Mouse (Mus musculus): ENCODE data around the gene Scgn. TPM values are rescaled to one million over a fixed set of nuclear protein-coding genes. Genes with fewer than 3 reads are reported as not detected.
A peak's percentile ranks its signal among the peaks of the same experiment; 100 is the strongest.

Gene Scgn
- polyA plus RNA-seq, 1 experiment from 2014 or later = not detected

DNA sequence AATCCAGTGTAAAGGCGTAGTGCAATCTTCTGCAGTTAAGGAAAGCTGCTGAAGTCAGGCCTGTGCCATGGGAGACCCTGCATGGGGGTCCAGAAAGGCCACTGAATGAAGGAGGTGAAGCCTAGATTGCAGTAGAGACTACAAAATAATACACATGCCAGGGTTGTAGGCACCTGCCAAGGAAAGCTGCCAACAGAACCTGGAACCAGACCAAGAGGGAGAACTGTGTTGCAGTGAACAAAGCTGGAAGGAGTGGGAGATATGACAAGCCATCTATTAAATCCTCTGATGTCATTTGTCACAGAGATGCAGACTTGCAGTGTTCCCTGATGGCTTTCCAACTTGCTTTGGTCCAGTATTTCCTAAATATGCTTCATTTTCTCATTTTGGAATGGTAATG, 52.3 kb downstream of the Scgn start:
- Histone ChIP-seq H3K27ac (ENCODE audit: poor library complexity, severe bottlenecking) (no peak overlapping the region), H3K27me3 (replicated peaks) (peaks cover 1% of the 10 kb centered on the region; the same call in 1 of the 2 replicates), H3K36me3 (no peaks in the 10 kb centered on the region), H3K9me3 (replicated peaks) (0 out of 2 replicates have a peak, but pooled peaks cover 5% of the 10 kb centered on the region), H3K4me3 (no peak overlapping the region), H3K9ac (no peak overlapping the region), H3K4me2 (no peak overlapping the region), H3K4me1 (replicated peaks) (peaks cover 8% of the 10 kb centered on the region)
- 86% methylated on average over 1 of the region's 1 CpGs for WGBS
- ATAC-seq (ENCODE audit: insufficient number of reproducible peaks, low FRiP score) = no peak

DNA sequence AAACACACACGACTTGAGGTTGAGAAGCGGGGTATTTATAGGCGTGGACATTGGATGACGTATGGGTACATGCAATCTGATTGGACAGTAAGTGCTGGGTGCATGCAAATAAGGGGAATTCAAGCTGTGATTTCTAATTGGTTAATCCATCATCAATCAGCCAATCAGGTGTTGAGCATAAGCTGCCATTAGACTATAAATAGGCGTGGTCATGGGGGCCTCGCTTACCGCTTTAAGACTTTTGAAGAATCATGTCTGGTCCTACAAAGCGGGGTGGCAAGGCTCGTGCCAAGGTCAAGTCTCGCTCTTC, 56.8 kb downstream of the Scgn start, which contains the start of gene Hist1h2aa:
Hist1h2aa (plus strand) TSS at position 252 of the 310 bp plus-strand sequence.
- H3K36me3 ChIP-seq = no peaks in the 10 kb centered on the region
- no peak for ATAC-seq (ENCODE audit: insufficient number of reproducible peaks, low FRiP score)
- H3K9me3 ChIP-seq (replicated peaks) = 0 out of 2 replicates have a peak, but pooled peaks cover 5% of the 10 kb centered on the region
- no peak within 1 kb of the TSS for H3K27ac ChIP-seq (ENCODE audit: poor library complexity, severe bottlenecking)
- 80% methylated on average over 10 of the region's 10 CpGs for WGBS
- no peak within 1 kb of the TSS for H3K4me2 ChIP-seq
- H3K4me1 ChIP-seq (replicated peaks) = no peaks in the 10 kb centered on the region
- no peak within 1 kb of the TSS for H3K4me3 ChIP-seq
- H3K9ac ChIP-seq = no peak within 1 kb of the TSS
- no peaks in the 10 kb centered on the region; the same call in 1 of the 2 replicates for H3K27me3 ChIP-seq (replicated peaks)

DNA sequence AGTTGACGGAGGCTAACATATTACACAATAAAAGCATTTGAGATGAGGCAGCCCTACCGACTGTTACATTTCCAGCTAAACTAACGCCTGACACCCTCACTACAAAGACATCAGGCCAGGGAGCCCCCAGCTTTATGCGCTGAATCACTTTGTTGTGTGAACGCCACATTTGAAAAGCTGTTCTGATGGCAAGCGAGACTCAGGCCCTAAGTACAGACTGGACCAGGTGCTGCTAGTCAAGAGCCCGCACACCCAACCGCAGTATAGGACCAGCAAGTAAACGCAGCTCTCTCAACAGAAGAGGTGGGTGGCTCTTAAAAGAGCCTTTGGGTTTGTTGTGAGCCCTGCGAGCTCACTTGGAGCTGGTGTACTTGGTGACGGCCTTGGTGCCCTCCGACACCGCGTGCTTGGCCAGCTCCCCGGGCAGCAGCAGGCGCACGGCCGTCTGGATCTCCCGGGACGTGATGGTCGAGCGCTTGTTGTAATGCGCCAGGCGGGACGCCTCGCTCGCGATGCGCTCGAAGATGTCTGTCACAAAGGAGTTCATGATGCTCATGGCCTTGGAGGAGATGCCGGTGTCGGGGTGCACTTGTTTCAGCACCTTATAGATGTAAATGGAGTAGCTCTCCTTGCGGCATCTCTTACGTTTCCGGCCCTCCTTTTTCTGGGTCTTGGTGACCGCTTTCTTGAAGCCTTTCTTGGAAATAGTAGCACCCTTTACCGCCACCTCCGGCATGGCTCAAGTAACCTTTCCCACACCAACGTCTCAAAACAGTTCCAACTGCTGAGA, 57.4 kb downstream of the Scgn start, which contains the start of gene Hist1h2ba:
Hist1h2ba (minus strand) TSS at position 736 of the 790 bp plus-strand sequence.
- 0 out of 2 replicates have a peak, but pooled peaks cover 5% of the 10 kb centered on the region for H3K9me3 ChIP-seq (replicated peaks)
- H3K4me3 ChIP-seq = no peak within 1 kb of the TSS
- no peaks in the 10 kb centered on the region for H3K36me3 ChIP-seq
- no peak within 1 kb of the TSS for H3K9ac ChIP-seq
- no peak within 1 kb of the TSS for H3K4me2 ChIP-seq
- H3K27ac ChIP-seq (ENCODE audit: poor library complexity, severe bottlenecking) = no peak within 1 kb of the TSS
- ATAC-seq (ENCODE audit: insufficient number of reproducible peaks, low FRiP score) = no peak
- H3K4me1 ChIP-seq (replicated peaks) = no peaks in the 10 kb centered on the region
- no peaks in the 10 kb centered on the region; the same call in 1 of the 2 replicates for H3K27me3 ChIP-seq (replicated peaks)
- 86% methylated on average over 39 of the region's 39 CpGs for WGBS

DNA sequence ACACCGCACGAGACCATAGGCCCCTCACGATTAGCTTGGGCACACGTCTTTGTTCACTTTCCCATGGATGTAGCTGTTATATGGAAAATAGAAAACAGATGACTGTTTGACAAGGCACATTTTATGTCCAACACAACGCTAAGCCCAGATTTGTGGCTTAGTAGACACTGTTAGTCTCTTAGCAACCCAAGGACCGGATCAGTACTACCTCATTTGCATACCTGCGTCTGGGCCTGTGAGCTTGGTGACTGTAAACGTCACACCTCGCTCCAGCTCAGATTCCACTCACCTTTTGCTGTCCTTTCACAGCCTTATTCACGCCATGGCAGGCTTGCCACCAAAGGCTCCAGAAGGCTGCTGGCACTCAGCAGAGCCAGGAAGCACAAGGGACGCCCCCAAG, 60.1 kb downstream of the Scgn start:
- ATAC-seq (ENCODE audit: insufficient number of reproducible peaks, low FRiP score) = no peak
- H3K4me1 ChIP-seq (replicated peaks) = peaks cover 7% of the 10 kb centered on the region
- WGBS = 68% methylated on average over 11 of the region's 11 CpGs
- H3K27ac ChIP-seq (ENCODE audit: poor library complexity, severe bottlenecking) = no peak overlapping the region
- no peak overlapping the region for H3K4me3 ChIP-seq
- no peak overlapping the region for H3K9ac ChIP-seq
- no peak overlapping the region for H3K4me2 ChIP-seq
- no peaks in the 10 kb centered on the region for H3K36me3 ChIP-seq
- 0 out of 2 replicates have a peak, but pooled peaks cover 5% of the 10 kb centered on the region for H3K9me3 ChIP-seq (replicated peaks)
- no peaks in the 10 kb centered on the region; the same call in 1 of the 2 replicates for H3K27me3 ChIP-seq (replicated peaks)

DNA sequence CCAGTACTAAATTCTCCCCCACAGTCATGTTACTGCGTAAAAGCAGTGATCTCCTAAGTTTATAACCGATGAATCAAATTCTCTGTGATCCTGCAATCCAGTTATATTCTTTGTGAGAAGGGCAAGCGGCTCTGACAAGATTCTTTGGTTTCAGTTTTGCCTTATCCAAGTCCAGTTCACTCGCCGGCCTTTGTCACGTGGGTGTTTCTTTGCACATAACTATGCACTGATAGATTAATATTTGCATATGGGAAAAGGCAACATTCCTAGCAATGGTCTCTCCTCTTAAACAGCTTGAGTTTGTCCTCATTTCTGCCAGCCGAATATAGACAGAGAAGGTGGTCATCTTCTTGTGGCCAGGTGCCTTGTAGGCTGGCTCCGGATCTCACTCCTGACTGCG, 60.6 kb downstream of the Scgn start:
- Histone ChIP-seq H3K9ac (no peak overlapping the region), H3K27me3 (replicated peaks) (no peaks in the 10 kb centered on the region; the same call in 1 of the 2 replicates), H3K4me2 (no peak overlapping the region), H3K27ac (ENCODE audit: poor library complexity, severe bottlenecking) (no peak overlapping the region), H3K9me3 (replicated peaks) (0 out of 2 replicates have a peak, but pooled peaks cover 5% of the 10 kb centered on the region), H3K4me3 (no peak overlapping the region), H3K4me1 (replicated peaks) (peaks cover 7% of the 10 kb centered on the region), H3K36me3 (no peaks in the 10 kb centered on the region)
- WGBS = 84% methylated on average over 9 of the region's 9 CpGs
- no peak for ATAC-seq (ENCODE audit: insufficient number of reproducible peaks, low FRiP score)

DNA sequence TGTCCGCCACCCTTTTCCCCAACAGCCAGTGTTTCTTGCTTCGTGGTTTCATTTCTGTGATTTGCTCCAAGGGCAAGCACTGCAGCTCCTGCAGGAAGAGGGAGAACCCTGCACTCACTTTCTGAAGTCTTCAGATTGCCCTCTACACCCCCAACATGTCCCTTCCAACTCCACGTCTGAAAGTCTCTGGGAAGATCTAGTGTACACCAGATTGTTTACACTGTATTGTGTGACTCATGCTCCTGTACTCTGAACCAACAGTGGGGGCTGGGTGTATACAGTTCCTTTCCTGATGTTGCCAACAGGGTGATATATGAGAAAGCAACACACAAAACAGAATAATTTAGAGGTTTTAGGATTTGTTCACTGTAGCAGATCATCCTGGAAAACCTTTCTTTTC, 62.4 kb downstream of the Scgn start:
- Histone ChIP-seq H3K4me2 (peak overlapping the region; percentile 9), H3K9me3 (replicated peaks) (no peaks in the 10 kb centered on the region), H3K27me3 (replicated peaks) (no peaks in the 10 kb centered on the region), H3K9ac (no peak overlapping the region), H3K4me3 (no peak overlapping the region), H3K36me3 (no peaks in the 10 kb centered on the region), H3K4me1 (replicated peaks) (peaks cover 7% of the 10 kb centered on the region), H3K27ac (ENCODE audit: poor library complexity, severe bottlenecking) (no peak overlapping the region)
- no peak for ATAC-seq (ENCODE audit: insufficient number of reproducible peaks, low FRiP score)
- 37% methylated on average over 3 of the region's 3 CpGs for WGBS

DNA sequence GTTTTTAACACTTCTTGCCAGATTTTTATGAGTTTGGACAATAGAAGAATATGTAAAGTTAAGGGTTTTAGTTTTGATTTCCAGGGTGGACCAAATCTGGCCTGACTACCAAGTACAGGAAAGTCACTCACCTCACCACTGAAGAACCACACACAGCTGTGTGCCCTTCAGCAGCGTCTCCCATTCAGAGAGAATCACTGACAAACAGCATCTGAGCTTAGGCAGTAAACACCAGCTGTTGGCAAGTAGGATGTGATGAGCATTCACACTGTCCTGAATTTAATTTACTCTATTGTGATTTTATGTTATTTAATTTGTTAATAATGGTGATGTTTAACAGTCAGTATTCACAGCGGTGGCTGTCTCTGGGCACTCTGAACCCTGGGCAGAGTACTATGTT, 65.2 kb downstream of the Scgn start:
- H3K4me2 ChIP-seq = no peak overlapping the region
- no peaks in the 10 kb centered on the region for H3K27me3 ChIP-seq (replicated peaks)
- no peak overlapping the region for H3K9ac ChIP-seq
- no peak for ATAC-seq (ENCODE audit: insufficient number of reproducible peaks, low FRiP score)
- no peak overlapping the region for H3K4me3 ChIP-seq
- no peak overlapping the region for H3K27ac ChIP-seq (ENCODE audit: poor library complexity, severe bottlenecking)
- H3K9me3 ChIP-seq (replicated peaks) = no peaks in the 10 kb centered on the region
- 73% methylated on average over 2 of the region's 2 CpGs for WGBS
- H3K36me3 ChIP-seq = no peaks in the 10 kb centered on the region
- peaks cover 7% of the 10 kb centered on the region for H3K4me1 ChIP-seq (replicated peaks)

DNA sequence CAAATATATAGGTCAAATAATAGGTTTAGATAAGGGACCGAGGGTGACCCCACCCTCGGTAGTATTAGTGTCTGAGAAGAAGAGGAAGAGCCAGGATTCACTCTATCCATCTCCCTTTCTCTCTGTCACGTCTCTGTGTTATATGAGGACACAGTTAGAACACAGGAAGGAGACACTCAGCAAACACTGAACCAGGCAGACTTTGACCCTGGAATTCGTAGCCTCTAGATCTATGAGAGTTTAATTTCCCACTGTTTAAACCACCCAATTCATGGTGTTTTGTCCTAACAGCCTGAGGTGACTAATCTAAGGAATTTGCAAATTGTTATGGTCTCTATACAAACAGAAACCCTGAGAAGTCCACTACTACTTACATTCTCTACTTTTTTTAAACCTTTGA, 73.3 kb downstream of the Scgn start:
- Histone ChIP-seq H3K9me3 (replicated peaks) (no peaks in the 10 kb centered on the region), H3K27ac (ENCODE audit: poor library complexity, severe bottlenecking) (no peak overlapping the region), H3K4me3 (no peak overlapping the region), H3K27me3 (replicated peaks) (0 out of 2 replicates have a peak, but pooled peaks cover under 1% of the 10 kb centered on the region), H3K4me2 (no peak overlapping the region), H3K9ac (no peak overlapping the region), H3K4me1 (replicated peaks) (peaks cover 36% of the 10 kb centered on the region), H3K36me3 (no peaks in the 10 kb centered on the region)
- 54% methylated on average over 4 of the region's 4 CpGs for WGBS
- no peak for ATAC-seq (ENCODE audit: insufficient number of reproducible peaks, low FRiP score)

DNA sequence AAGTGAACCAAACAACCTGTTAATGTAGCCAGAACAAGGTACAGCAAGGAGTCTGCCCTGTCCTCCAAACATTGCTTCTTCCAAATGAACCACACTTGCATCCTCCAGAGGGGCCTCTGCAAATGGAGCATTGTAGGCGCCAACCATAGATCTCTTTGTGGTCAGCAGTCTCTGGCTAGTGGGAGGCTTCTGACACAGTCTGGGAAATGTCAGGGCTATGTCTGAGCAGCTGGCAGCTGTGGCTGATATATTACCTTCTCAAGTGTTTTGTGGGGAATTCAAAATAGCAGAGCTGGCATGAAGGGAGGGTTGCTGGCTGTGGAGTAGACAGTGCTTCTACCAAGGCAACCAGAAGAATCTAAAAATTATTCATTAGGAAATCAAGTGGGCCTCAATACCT, 74.9 kb downstream of the Scgn start:
- Histone ChIP-seq H3K9me3 (replicated peaks) (no peaks in the 10 kb centered on the region), H3K4me2 (peak overlapping the region; percentile 8; the same call in 1 of the 2 replicates), H3K27ac (ENCODE audit: poor library complexity, severe bottlenecking) (peak overlapping the region; percentile 59; the same call in 1 of the 2 replicates), H3K27me3 (replicated peaks) (0 out of 2 replicates have a peak, but pooled peaks cover 5% of the 10 kb centered on the region), H3K9ac (no peak overlapping the region), H3K36me3 (no peaks in the 10 kb centered on the region), H3K4me3 (no peak overlapping the region), H3K4me1 (replicated peaks) (peaks cover 36% of the 10 kb centered on the region)
- 31% methylated on average over 1 of the region's 1 CpGs for WGBS
- ATAC-seq (ENCODE audit: insufficient number of reproducible peaks, low FRiP score) = no peak

DNA sequence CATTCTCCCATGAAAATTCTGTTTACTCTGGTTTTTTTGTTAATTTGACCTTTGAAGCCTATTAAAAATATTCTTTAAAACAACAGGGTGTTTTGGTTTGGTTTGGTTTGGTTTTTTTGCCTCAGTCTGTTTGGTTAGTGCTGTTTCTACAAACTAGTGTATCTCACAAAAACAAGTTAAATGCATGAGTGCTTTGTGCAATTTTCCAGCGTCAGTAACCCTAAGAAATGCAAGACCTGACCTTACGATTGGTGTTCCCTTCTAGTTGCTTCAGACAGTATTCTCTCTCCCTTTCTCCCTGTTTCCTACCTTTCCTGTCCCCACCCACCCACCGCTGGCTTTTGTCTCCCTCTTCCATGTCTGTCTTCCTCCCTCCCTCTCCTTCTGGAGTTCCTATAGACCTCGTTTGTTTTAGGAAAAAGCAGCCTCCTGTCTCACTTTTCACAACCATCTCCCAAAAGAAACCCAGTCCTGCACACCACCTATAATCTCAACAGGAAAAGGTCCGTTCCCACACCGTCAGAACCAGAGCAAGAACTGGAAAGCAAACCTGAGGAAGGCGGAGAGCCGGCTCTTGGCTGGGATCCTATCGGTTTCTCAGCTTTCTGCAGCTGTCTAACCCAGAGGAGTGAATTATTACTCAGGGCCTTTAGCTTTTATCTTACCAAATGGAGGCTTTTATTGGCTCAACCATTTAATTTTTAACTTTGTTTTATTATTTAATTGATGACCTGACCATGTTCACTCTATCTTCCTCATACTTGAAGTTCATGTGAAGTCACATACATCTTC, 76.4 kb downstream of the Scgn start, which contains the start of gene Slc17a4:
Slc17a4 (minus strand) TSS at position 634 of the 792 bp plus-strand sequence.
- ATAC-seq (ENCODE audit: insufficient number of reproducible peaks, low FRiP score) = no peak; the same call in 1 of the 2 replicates
- Histone ChIP-seq H3K4me1 (replicated peaks) (peaks cover 36% of the 10 kb centered on the region), H3K36me3 (no peaks in the 10 kb centered on the region), H3K9me3 (replicated peaks) (no peaks in the 10 kb centered on the region), H3K27me3 (replicated peaks) (0 out of 2 replicates have a peak, but pooled peaks cover 5% of the 10 kb centered on the region), H3K4me2 (peak within 1 kb of the TSS; percentile 26), H3K9ac (no peak within 1 kb of the TSS), H3K27ac (ENCODE audit: poor library complexity, severe bottlenecking) (peak within 1 kb of the TSS; percentile 78), H3K4me3 (no peak within 1 kb of the TSS)
- 47% methylated on average over 9 of the region's 9 CpGs for WGBS

DNA sequence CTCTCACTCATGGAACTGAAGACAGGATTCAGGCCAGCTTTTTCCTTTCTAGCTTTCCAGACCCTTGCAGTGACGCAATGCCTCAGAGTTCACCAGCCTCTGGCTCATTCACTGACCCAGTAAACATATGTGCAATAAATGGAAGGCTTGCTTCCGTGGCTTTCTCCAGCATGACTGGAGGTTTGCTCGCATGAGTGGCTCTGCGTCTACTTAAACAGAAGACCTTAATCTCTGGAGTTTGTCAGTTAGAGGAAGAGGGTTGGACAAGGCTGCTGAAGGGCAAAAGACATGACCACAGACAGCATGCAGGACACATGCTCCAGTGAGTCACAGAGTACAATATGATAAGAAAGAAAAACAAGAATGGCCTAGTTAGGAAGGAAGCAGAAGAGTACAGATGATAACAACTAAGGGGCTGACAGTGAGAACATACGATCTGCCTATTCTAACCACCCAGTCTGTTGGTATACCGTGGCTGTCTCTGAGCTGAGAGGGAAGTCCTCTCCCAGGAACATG, 77.2 kb downstream of the Scgn start:
- WGBS = 9% methylated on average over 6 of the region's 6 CpGs
- ATAC-seq (ENCODE audit: insufficient number of reproducible peaks, low FRiP score) = peak; percentile 89

More for the DNA sequence above, 77.2 kb downstream of the Scgn start:
- Histone ChIP-seq H3K36me3 (no peaks in the 10 kb centered on the region), H3K4me3 (no peak overlapping the region), H3K9ac (no peak overlapping the region), H3K27me3 (replicated peaks) (0 out of 2 replicates have a peak, but pooled peaks cover 5% of the 10 kb centered on the region), H3K27ac (ENCODE audit: poor library complexity, severe bottlenecking) (peak overlapping the region; percentile 78), H3K4me2 (peak overlapping the region; percentile 9), H3K4me1 (replicated peaks) (peaks cover 36% of the 10 kb centered on the region), H3K9me3 (replicated peaks) (no peaks in the 10 kb centered on the region)

Data from heart, embryonic 12.5 days (tissue).